Mouse (Mus musculus) liver, adult (tissue): Measurements from ENCODE around the gene Dynll1.

Experiments used
- GATA4 ChIP-seq: IDR thresholded peaks from 2 replicates; pipeline ENCODE4 v1.6.1; 2014; ENCODE audit warnings: mild to moderate bottlenecking, low read length; ENCODE audit not compliant: insufficient replicate concordance

Dynll1 gene

GRCm38 (mm10) chr5:115319004-115319940, 18.5 kb upstream of the Dynll1 start:
- TF ChIP-seq GATA4, result peak; percentile 67; the same call in 1 of the 2 replicates

GRCm38 (mm10) chr5:115317645-115318328, 17.0 kb upstream of the Dynll1 start:
- TF ChIP-seq GATA4, result no peak

- TF ChIP-seq GATA4, result no peak
Measured at GRCm38 (mm10) chr5:115316968-115317644, 16.3 kb upstream of the Dynll1 start.

- no peak for TF ChIP-seq GATA4
Measured at GRCm38 (mm10) chr5:115313668-115313943, 12.8 kb upstream of the Dynll1 start.

- TF ChIP-seq GATA4, result no peak
Measured at GRCm38 (mm10) chr5:115312816-115313667, 12.2 kb upstream of the Dynll1 start.

GRCm38 (mm10) chr5:115312354-115312753, 11.6 kb upstream of the Dynll1 start:
- no peak for TF ChIP-seq GATA4

- TF ChIP-seq GATA4, result no peak
Measured at GRCm38 (mm10) chr5:115301615-115302014, 816 bp upstream of the Dynll1 start.

- no peak for TF ChIP-seq GATA4
Measured at GRCm38 (mm10) chr5:115300035-115300744, 609 bp downstream of the Dynll1 start.

GRCm38 (mm10) chr5:115296347-115296746, 4.5 kb downstream of the Dynll1 start:
- no peak for TF ChIP-seq GATA4

- no peak for TF ChIP-seq GATA4
Measured at GRCm38 (mm10) chr5:115294173-115294572, 6.6 kb downstream of the Dynll1 start.

GRCm38 (mm10) chr5:115284735-115285134, 16.1 kb downstream of the Dynll1 start:
- TF ChIP-seq GATA4, result no peak

GRCm38 (mm10) chr5:115280050-115280687, 20.6 kb downstream of the Dynll1 start:
- no peak for TF ChIP-seq GATA4

- TF ChIP-seq GATA4, result no peak; the same call in 1 of the 2 replicates
Measured at GRCm38 (mm10) chr5:115279226-115280049, 21.4 kb downstream of the Dynll1 start, which contains the start of gene Coq5. TSS of gene Coq5 (plus strand) at chr5:115279666.
